ENCODE assay signal across 25 mouse cellular contexts in the genomic region with DNA sequence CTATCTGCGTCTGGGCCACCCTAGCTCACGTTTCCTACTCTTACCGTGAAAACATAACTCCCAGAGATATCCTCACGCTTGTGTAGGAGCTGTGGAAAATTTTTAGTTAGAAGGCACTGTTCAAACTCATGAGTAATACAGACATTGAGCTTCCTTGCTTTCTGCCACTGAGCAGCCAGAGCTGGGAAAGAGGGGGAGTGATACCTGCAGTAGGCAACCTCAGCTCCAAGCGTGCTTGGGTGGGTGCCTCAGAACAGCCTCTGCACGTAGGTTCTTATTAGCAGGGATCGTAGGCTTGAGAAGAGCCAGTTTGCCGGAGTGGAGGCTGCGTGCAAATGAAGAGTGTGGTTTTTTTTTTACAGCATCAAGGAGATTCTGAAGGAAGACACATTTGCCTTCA. TPM values are rescaled to one million over a fixed set of nuclear protein-coding genes. Genes with fewer than 3 reads are reported as not detected.
A peak's percentile ranks its signal among the peaks of the same experiment; 100 is the strongest.
DNase-seq lines count a peak whose midpoint lies in the region; TF ChIP-seq lines count a peak whose summit lies in the region.
"Had no signal": no experiment of that assay in that cellular context is flagged by ENCODE, and none has a peak within 500 bp of the region (broad histone marks: within the 10 kb centered on the region; RNA-seq: fewer than 3 reads in every experiment).

No protein-coding gene starts in this region.

- TF ChIP-seq CTCF in left cerebral cortex, adult 2 months (IDR thresholded peaks at IDR 0.05): no peak

- intact Hi-C loops in left cerebral cortex, adult 2 months (cut with DNase I): no loop called here

- H3K4me3 ChIP-seq in left cerebral cortex, adult 2 months: no peak overlapping the region
- H3K4me3 ChIP-seq: embryonic facial prominence, embryonic 12.5 days; heart, embryonic 12.5 days; hindbrain, embryonic 10.5 days; kidney, embryonic 15.5 days; limb, embryonic 10.5 days; liver, embryonic 15.5 days; lung, embryonic 15.5 days; megakaryocyte, embryonic 14.5 days had no signal

- H3K27ac ChIP-seq in left cerebral cortex, adult 2 months: no peak overlapping the region
- H3K27ac ChIP-seq: embryonic facial prominence, embryonic 12.5 days; hindbrain, embryonic 10.5 days; hindbrain, postnatal 0 days; kidney, embryonic 15.5 days; limb, embryonic 10.5 days; liver, embryonic 15.5 days; lung, embryonic 15.5 days had no signal

- DNase-seq in right cerebral cortex, adult 18-20 months: peak; percentile 76
- DNase-seq in right cerebral cortex, postnatal 4 days: no peak
- peak; percentile 46 to 63 for DNase-seq in left cerebral cortex, adult 2 months (ENCODE audit: extremely low spot score in 1 of 2, low spot score in 2 of 2)
- DNase-seq in right cerebral cortex, adult 2 months (ENCODE audit: low spot score in 2 of 2): peak; percentile 63 to 68
- no peak for DNase-seq in adrenal gland, adult 8-10 months
- no peak for DNase-seq in urinary bladder, postnatal 25 days (ENCODE audit: low spot score)
- DNase-seq in adrenal gland, postnatal 36 days: no peak
- DNase-seq: adrenal gland, postnatal 25 days; cerebellum, adult 18-20 months; cerebellum, postnatal 14 days; gastrocnemius, postnatal 14 days; heart, postnatal 10 days; kidney, postnatal 36 days; liver; midbrain, embryonic 14.5 days had no signal

RNA-seq across cellular contexts. Expression of a gene that starts 19.4 kb away (rescaled TPM):
- total RNA-seq in left cerebral cortex, adult 2 months (2021): not detected
- not detected for total RNA-seq in adrenal gland, adult 8-10 months (2022)
- total RNA-seq in adrenal gland, postnatal 36 days (2021): not detected
- total RNA-seq: adrenal gland, postnatal 25 days; gastrocnemius, postnatal 14 days; heart, adult 18-20 months; heart, postnatal 10 days; hindbrain, postnatal 0 days had no signal

RNA-seq across cellular contexts. Expression of a gene that starts 47.6 kb away (rescaled TPM):
- under 1 TPM; 0.45 to 0.47 TPM for total RNA-seq in left cerebral cortex, adult 2 months (2021)
- total RNA-seq in adrenal gland, adult 8-10 months (2022): 1 to 10 TPM in 3 of 4 experiments, under 1 TPM in 1; 0.66 to 2.1 (median 1.8) TPM
- 1 to 10 TPM in 1 of 2 experiments, under 1 TPM in 1; 0.36 to 1.1 TPM for total RNA-seq in adrenal gland, postnatal 36 days (2021)
- total RNA-seq: gastrocnemius, postnatal 14 days had no signal

Comparison
In these comparisons a context has a peak if more than half of its experiments do, and no peak if none do; other contexts are left out.
1. DNase-seq: peak in right cerebral cortex, adult 18-20 months (single experiment), left cerebral cortex, adult 2 months (2 of 2) and right cerebral cortex, adult 2 months (2 of 2); none in right cerebral cortex, postnatal 4 days (single experiment), adrenal gland, adult 8-10 months (single experiment), urinary bladder, postnatal 25 days (single experiment) and adrenal gland, postnatal 36 days (0 of 2).